Comparison of ENCODE assay signal across 19 mouse cellular contexts in genomic region chr5:15895098-15895497, GRCm38 (mm10). TPM values are rescaled to one million over a fixed set of nuclear protein-coding genes. Genes with fewer than 3 reads are reported as not detected.
"Had no signal": no experiment of that assay in that cellular context is flagged by ENCODE, and none has a peak within 500 bp of the region (broad histone marks: within the 10 kb centered on the region; RNA-seq: fewer than 3 reads in every experiment).

No protein-coding gene starts in this region.

- H3K27me3 ChIP-seq: lung, embryonic 15.5 days; megakaryocyte, embryonic 14.5 days; midbrain, embryonic 12.5 days; midbrain, embryonic 15.5 days; neural tube, embryonic 12.5 days; stomach, embryonic 15.5 days had no signal

- H3K36me3 ChIP-seq: lung, embryonic 15.5 days; midbrain, embryonic 12.5 days; midbrain, embryonic 15.5 days; neural tube, embryonic 12.5 days; stomach, embryonic 15.5 days had no signal

- H3K27ac ChIP-seq: lung, embryonic 15.5 days; macrophage; midbrain, embryonic 12.5 days; midbrain, embryonic 15.5 days; neural tube, embryonic 12.5 days; stomach, embryonic 15.5 days; stomach, postnatal 0 days had no signal

- ATAC-seq: liver, postnatal 0 days; lung, postnatal 0 days; midbrain, embryonic 15.5 days had no signal

- DNase-seq: liver, postnatal 0 days; lung, adult 2 months; lung, postnatal 14 days; lung, postnatal 36 days; right cerebral cortex, postnatal 14 days; thymus, adult 18-20 months; thymus, postnatal 14 days; thymus, postnatal 36 days had no signal

- H3K9ac ChIP-seq: liver, postnatal 0 days; lung, embryonic 15.5 days; midbrain, embryonic 12.5 days; midbrain, embryonic 15.5 days; neural tube, embryonic 12.5 days; stomach, embryonic 15.5 days had no signal

- H3K4me2 ChIP-seq: lung, embryonic 15.5 days; midbrain, embryonic 12.5 days; midbrain, embryonic 15.5 days; neural tube, embryonic 12.5 days; stomach, embryonic 15.5 days had no signal

- H3K4me3 ChIP-seq: lung, embryonic 15.5 days; megakaryocyte, embryonic 14.5 days; midbrain, embryonic 12.5 days; midbrain, embryonic 15.5 days; neural tube, embryonic 12.5 days; stomach, embryonic 15.5 days had no signal

- H3K4me1 ChIP-seq: lung, embryonic 15.5 days; megakaryocyte, embryonic 14.5 days; midbrain, embryonic 12.5 days; midbrain, embryonic 15.5 days; neural tube, embryonic 12.5 days; stomach, embryonic 15.5 days had no signal

- H3K9me3 ChIP-seq: lung, embryonic 15.5 days; megakaryocyte, embryonic 14.5 days; midbrain, embryonic 12.5 days; midbrain, embryonic 15.5 days; neural tube, embryonic 12.5 days; stomach, embryonic 15.5 days had no signal

RNA-seq across cellular contexts. Expression of gene Cacna2d1, which starts 39.4 kb away (rescaled TPM):
- total RNA-seq: megakaryocyte progenitor cell, adult 5-6 weeks; monocyte, adult 5-6 weeks had no signal
- polyA plus RNA-seq: macrophage had no signal
